Mouse (Mus musculus): ENCODE data around the gene Foxq1.

The Foxq1 gene

GRCm38 (mm10) chr13:31555834-31556233 lies at the start of gene Foxq1:
Foxq1 (plus strand) TSS chr13:31556134.
- no peak for DNase-seq (ENCODE audit: low read depth, low spot score)

GRCm38 (mm10) chr13:31506494-31507167 lies 49.3 kb upstream of the Foxq1 start:
- no peak for DNase-seq (ENCODE audit: low read depth, low spot score)

GRCm38 (mm10) chr13:31515261-31515660 lies 40.7 kb upstream of the Foxq1 start:
- DNase-seq (ENCODE audit: low read depth, low spot score): no peak

- no peak for DNase-seq (ENCODE audit: low read depth, low spot score)
These were observed 37.5 kb upstream of the Foxq1 start for GRCm38 (mm10) chr13:31518411-31518886.

- DNase-seq (ENCODE audit: low read depth, low spot score): no peak
These were observed 37.0 kb upstream of the Foxq1 start for GRCm38 (mm10) chr13:31518971-31519370.

GRCm38 (mm10) chr13:31524976-31525375 lies 31.0 kb upstream of the Foxq1 start:
- no peak for DNase-seq (ENCODE audit: low read depth, low spot score)

GRCm38 (mm10) chr13:31531186-31531585 lies 24.7 kb upstream of the Foxq1 start:
- no peak for DNase-seq (ENCODE audit: low read depth, low spot score)

GRCm38 (mm10) chr13:31531651-31532061 lies 24.3 kb upstream of the Foxq1 start:
- no peak for DNase-seq (ENCODE audit: low read depth, low spot score)

GRCm38 (mm10) chr13:31534726-31535125 lies 21.2 kb upstream of the Foxq1 start:
- no peak for DNase-seq (ENCODE audit: low read depth, low spot score)

- no peak for DNase-seq (ENCODE audit: low read depth, low spot score)
These were observed 12.9 kb upstream of the Foxq1 start for GRCm38 (mm10) chr13:31543021-31543420.

- no peak for DNase-seq (ENCODE audit: low read depth, low spot score)
These were observed 9.2 kb upstream of the Foxq1 start for GRCm38 (mm10) chr13:31546784-31547183.

GRCm38 (mm10) chr13:31547204-31547603 lies 8.7 kb upstream of the Foxq1 start:
- DNase-seq (ENCODE audit: low read depth, low spot score): no peak

- no peak for DNase-seq (ENCODE audit: low read depth, low spot score)
These were observed 8.3 kb upstream of the Foxq1 start for GRCm38 (mm10) chr13:31547610-31548009.

GRCm38 (mm10) chr13:31556964-31557767 lies 1.2 kb downstream of the Foxq1 start:
- DNase-seq (ENCODE audit: low read depth, low spot score): no peak

- no peak for DNase-seq (ENCODE audit: low read depth, low spot score)
These were observed 2.0 kb downstream of the Foxq1 start for GRCm38 (mm10) chr13:31557768-31558520.

- no peak for DNase-seq (ENCODE audit: low read depth, low spot score)
These were observed 2.8 kb downstream of the Foxq1 start, which contains the start of gene A530084C06Rik for GRCm38 (mm10) chr13:31558521-31559418. A530084C06Rik (minus strand) TSS chr13:31559333.

GRCm38 (mm10) chr13:31559419-31560144 lies 3.6 kb downstream of the Foxq1 start:
- peak; percentile 59 for DNase-seq (ENCODE audit: low read depth, low spot score)

GRCm38 (mm10) chr13:31564394-31564793 lies 8.5 kb downstream of the Foxq1 start:
- DNase-seq (ENCODE audit: low read depth, low spot score): no peak

GRCm38 (mm10) chr13:31567099-31567498 lies 11.2 kb downstream of the Foxq1 start:
- DNase-seq (ENCODE audit: low read depth, low spot score): no peak

GRCm38 (mm10) chr13:31567617-31568294 lies 11.8 kb downstream of the Foxq1 start:
- no peak for DNase-seq (ENCODE audit: low read depth, low spot score)
